Mouse (Mus musculus): Measurements from ENCODE around the gene Apol8. TPM values are rescaled to one million over a fixed set of nuclear protein-coding genes. Genes with fewer than 3 reads are reported as not detected.

Gene Apol8
- total RNA-seq (2021) (not detected), polyA plus RNA-seq (2012; rRNA removed) (not detected in 2 replicates)
- long read RNA-seq = 0 reads

GRCm38 (mm10) chr15:77756848-77757247 lies at the start of gene Apol8:
TSS of gene Apol8 (minus strand) at chr15:77757003.
- DNase-seq = peak; percentile 66

GRCm38 (mm10) chr15:77805657-77806056 lies 48.9 kb upstream of the Apol8 start:
- no peak for DNase-seq

- DNase-seq = no peak
Observed at GRCm38 (mm10) chr15:77804949-77805348, 48.1 kb upstream of the Apol8 start.

- no peak for DNase-seq
Observed at GRCm38 (mm10) chr15:77804460-77804859, 47.7 kb upstream of the Apol8 start.

GRCm38 (mm10) chr15:77803747-77804146 lies 46.9 kb upstream of the Apol8 start:
- no peak for DNase-seq

- DNase-seq = no peak
Observed at GRCm38 (mm10) chr15:77802992-77803391, 46.2 kb upstream of the Apol8 start.

GRCm38 (mm10) chr15:77801188-77801587 lies 44.4 kb upstream of the Apol8 start:
- no peak for DNase-seq

- peak; percentile 91 for DNase-seq
Observed at GRCm38 (mm10) chr15:77800511-77800910, 43.7 kb upstream of the Apol8 start.

GRCm38 (mm10) chr15:77799491-77800474 lies 43.0 kb upstream of the Apol8 start:
- DNase-seq = no peak

GRCm38 (mm10) chr15:77798664-77799490 lies 42.1 kb upstream of the Apol8 start:
- DNase-seq = peak; percentile 73

GRCm38 (mm10) chr15:77797609-77798411 lies 41.0 kb upstream of the Apol8 start:
- peak; percentile 90 for DNase-seq

GRCm38 (mm10) chr15:77796409-77797035 lies 39.7 kb upstream of the Apol8 start:
- no peak for DNase-seq

- peak; percentile 60 for DNase-seq
Observed at GRCm38 (mm10) chr15:77794908-77795356, 38.1 kb upstream of the Apol8 start.

- peak; percentile 54 for DNase-seq
Observed at GRCm38 (mm10) chr15:77794138-77794907, 37.5 kb upstream of the Apol8 start.

GRCm38 (mm10) chr15:77793554-77793953 lies 36.8 kb upstream of the Apol8 start:
- DNase-seq = no peak

GRCm38 (mm10) chr15:77793094-77793493 lies 36.3 kb upstream of the Apol8 start:
- no peak for DNase-seq

GRCm38 (mm10) chr15:77792056-77792455 lies 35.3 kb upstream of the Apol8 start:
- no peak for DNase-seq

GRCm38 (mm10) chr15:77790656-77791405 lies 34.0 kb upstream of the Apol8 start:
- no peak for DNase-seq

- no peak for DNase-seq
Observed at GRCm38 (mm10) chr15:77789186-77789585, 32.4 kb upstream of the Apol8 start.

GRCm38 (mm10) chr15:77788356-77788755 lies 31.6 kb upstream of the Apol8 start:
- DNase-seq = no peak

Measured in adrenal gland, adult 2 months (tissue).